10 mouse cellular contexts compared by ENCODE assay signal in genomic region chr11:69373223-69373965, GRCm38 (mm10). TPM values are rescaled to one million over a fixed set of nuclear protein-coding genes. Genes with fewer than 3 reads are reported as not detected.
A peak's percentile ranks its signal among the peaks of the same experiment; 100 is the strongest.
DNase-seq lines count a peak whose midpoint lies in the region; ATAC-seq and TF ChIP-seq lines count a peak whose summit lies in the region.
"Had no signal": no experiment of that assay in that cellular context is flagged by ENCODE, and none has a peak within 500 bp of the region (broad histone marks: within the 10 kb centered on the region; RNA-seq: fewer than 3 reads in every experiment).

No protein-coding gene starts in this region.

- intact Hi-C loops in gastrocnemius, postnatal 36 days (cut with DNase I): no loop called here

- WGBS in heart, embryonic 12.5 days: 82% methylated on average over 16 of the region's 16 CpGs
- WGBS in forebrain, embryonic 13.5 days: 93% methylated on average over 16 of the region's 16 CpGs

- TF ChIP-seq CTCF in MEL (IDR thresholded peaks at IDR 0.05 in 2 of 3, conservative IDR thresholded peaks at IDR 0.05 in 1 of 3; ENCODE audit: control insufficient read depth in 1 of 3, insufficient read depth in 1 of 3, low read depth in 2 of 3, low read length in 3 of 3, poor library complexity in 1 of 3, severe bottlenecking in 1 of 3): no peak

- H3K4me2 ChIP-seq in heart, embryonic 12.5 days: no peak overlapping the region; the same call in 1 of the 2 replicates
- H3K4me2 ChIP-seq in forebrain, embryonic 13.5 days: no peak overlapping the region

- peak; percentile 30 to 36; a peak in 1 of 4 replicates for TF ChIP-seq EP300 in MEL (IDR thresholded peaks at IDR 0.05; ENCODE audit: low read depth in 1 of 2, low read length in 2 of 2)

- H3K27ac ChIP-seq in heart, embryonic 12.5 days (ENCODE audit: poor library complexity, severe bottlenecking): no peak overlapping the region
- H3K27ac ChIP-seq in MEL (ENCODE audit: control insufficient read depth, low read depth, low read length): peak overlapping the region; percentile 84
- peak overlapping the region; percentile 85; the same call in 1 of the 2 replicates for H3K27ac ChIP-seq in forebrain, embryonic 13.5 days

- no peaks in the 10 kb centered on the region for H3K27me3 ChIP-seq in heart, embryonic 12.5 days (replicated peaks)
- H3K27me3 ChIP-seq in MEL (ENCODE audit: control insufficient read depth in 1 of 2, insufficient read depth in 2 of 2, low read length in 2 of 2): no peaks in the 10 kb centered on the region
- no peaks in the 10 kb centered on the region for H3K27me3 ChIP-seq in forebrain, embryonic 13.5 days

- peak; percentile 85 to 95 for TF ChIP-seq POLR2A in MEL (IDR thresholded peaks at IDR 0.05; ENCODE audit: control insufficient read depth in 1 of 2, insufficient read depth in 1 of 2, low read depth in 1 of 2, low read length in 2 of 2, poor library complexity in 1 of 2)

- H3K9me3 ChIP-seq in heart, embryonic 12.5 days (replicated peaks): no peaks in the 10 kb centered on the region
- H3K9me3 ChIP-seq in MEL (replicated peaks; ENCODE audit: insufficient read depth, low read length): no peaks in the 10 kb centered on the region
- no peaks in the 10 kb centered on the region for H3K9me3 ChIP-seq in forebrain, embryonic 13.5 days (replicated peaks)
- H3K9me3 ChIP-seq: midbrain, embryonic 10.5 days had no signal

- H3K9ac ChIP-seq in heart, embryonic 12.5 days: no peak overlapping the region
- peak overlapping the region; percentile 81 for H3K9ac ChIP-seq in MEL (ENCODE audit: control insufficient read depth, low read depth, low read length, poor library complexity, severe bottlenecking)
- H3K9ac ChIP-seq in forebrain, embryonic 13.5 days: no peak overlapping the region

- peak; percentile 51; the same call in 1 of the 2 replicates for ATAC-seq in heart, embryonic 12.5 days (ENCODE audit: insufficient number of reproducible peaks, low FRiP score)
- ATAC-seq in forebrain, embryonic 13.5 days: no peak
- peak; percentile 61 for ATAC-seq in megakaryocyte progenitor cell, adult 5-6 weeks (replicated peaks; ENCODE audit: poor library complexity)

- H3K79me2 ChIP-seq in MEL (ENCODE audit: control insufficient read depth, insufficient read depth, low read length, poor library complexity): peaks cover 8% of the 10 kb centered on the region

- TF ChIP-seq RAD21 in MEL (IDR thresholded peaks at IDR 0.05; ENCODE audit: low read depth, low read length): no peak

- no peak overlapping the region for H3K4me3 ChIP-seq in heart, embryonic 12.5 days
- peak overlapping the region; percentile 84 to 95 for H3K4me3 ChIP-seq in MEL (ENCODE audit: control insufficient read depth in 1 of 2, insufficient read depth in 1 of 2, low read depth in 2 of 2, low read length in 2 of 2)
- no peak overlapping the region for H3K4me3 ChIP-seq in forebrain, embryonic 13.5 days

- no peak for DNase-seq in heart, adult 18-20 months
- peak; percentile 96 for DNase-seq in MEL (ENCODE audit: low read depth, low spot score)
- DNase-seq in gastrocnemius, postnatal 36 days: no peak
- DNase-seq in cerebellum, postnatal 4 days (ENCODE audit: low spot score in 2 of 2): no peak
- DNase-seq in thymus, postnatal 36 days: no peak
- DNase-seq: embryo, embryonic 11 days had no signal

- peaks cover 31% of the 10 kb centered on the region for H3K4me1 ChIP-seq in heart, embryonic 12.5 days (replicated peaks)
- H3K4me1 ChIP-seq in MEL (ENCODE audit: control insufficient read depth in 1 of 2, insufficient read depth in 2 of 2, low read length in 2 of 2): peaks cover 13 to 30% of the 10 kb centered on the region in 2 experiments
- H3K4me1 ChIP-seq in forebrain, embryonic 13.5 days: peaks cover 39% of the 10 kb centered on the region

- H3K36me3 ChIP-seq in heart, embryonic 12.5 days: peaks cover 8% of the 10 kb centered on the region
- H3K36me3 ChIP-seq in MEL (ENCODE audit: control insufficient read depth in 1 of 2, insufficient read depth in 2 of 2, low read length in 2 of 2): peaks cover 0 to 26% of the 10 kb centered on the region in 2 experiments; a peak in 2 of 4 replicates
- 0 out of 2 replicates have a peak, but pooled peaks cover 5% of the 10 kb centered on the region for H3K36me3 ChIP-seq in forebrain, embryonic 13.5 days (ENCODE audit: poor library complexity, severe bottlenecking)

TF ChIP-seq in MEL, 35 proteins besides CTCF, POLR2A, EP300 and RAD21 (continues in another document):
- TF ChIP-seq POLR2AphosphoS5 (IDR thresholded peaks at IDR 0.05; ENCODE audit: borderline replicate concordance, low read depth, low read length) (no peak; the same call in 1 of the 2 replicates), USF2 (IDR thresholded peaks at IDR 0.05; ENCODE audit: borderline replicate concordance in 1 of 2, insufficient read depth in 1 of 2, low read depth in 1 of 2, low read length in 2 of 2) (no peak), MAX (IDR thresholded peaks at IDR 0.05; ENCODE audit: low read length) (0 out of 2 replicates have a peak, but pooled peaks have one; percentile 39), E2F4 (IDR thresholded peaks at IDR 0.05; ENCODE audit: borderline replicate concordance, low read depth, low read length) (no peak), MYB (IDR thresholded peaks at IDR 0.05; ENCODE audit: low read depth, low read length) (no peak), ELF1 (IDR thresholded peaks at IDR 0.05; ENCODE audit: low read depth, low read length) (peak; percentile 74), JUND (IDR thresholded peaks at IDR 0.05; ENCODE audit: low read depth, low read length) (0 out of 2 replicates have a peak, but pooled peaks have one; percentile 1), UBTF (IDR thresholded peaks at IDR 0.05; ENCODE audit: borderline replicate concordance, insufficient read depth, low read depth, low read length) (no peak), CHD1 (IDR thresholded peaks at IDR 0.05; ENCODE audit: low read depth, low read length) (0 out of 2 replicates have a peak, but pooled peaks have one; percentile 17), HCFC1 (IDR thresholded peaks at IDR 0.05; ENCODE audit: low read depth, low read length) (peak; percentile 91), NELFE (IDR thresholded peaks at IDR 0.05; ENCODE audit: low read depth, low read length) (peak; percentile 90)

RNA-seq across cellular contexts. Expression of gene Chd3, which starts 4.2 kb away (rescaled TPM):
- 19.2 and 23.5 TPM in 2 replicates for polyA plus RNA-seq in heart, embryonic 12.5 days (2016; fragmentation: Nextera tagmentation; extraction: Ambion mirVana)
- 10 to 100 TPM; 16.2 to 26.3 TPM for total RNA-seq in heart, adult 18-20 months (2021)
- 37.3 and 65.8 TPM in 2 replicates for total RNA-seq in MEL (2012; rRNA removed)
- 10 to 100 TPM in 1 of 2 experiments, not detected in 1; 84.9 TPM for polyA plus RNA-seq in MEL (2012; ENCODE audit: insufficient read depth in 1 of 2, insufficient read length in 2 of 2, low read depth in 1 of 2, low replicate concordance in 2 of 2, missing spikeins in 1 of 2)
- polyA plus RNA-seq in forebrain, embryonic 13.5 days (2015; fragmentation: Nextera tagmentation; extraction: Ambion mirVana): 104 and 106 TPM in 2 replicates
- total RNA-seq in megakaryocyte progenitor cell, adult 5-6 weeks (2015): 17.0 and 22.4 TPM in 2 replicates
- 19.9 and 38.2 TPM in 2 replicates for total RNA-seq in megakaryocyte progenitor cell, adult 5-6 weeks (2017)
- total RNA-seq in gastrocnemius, postnatal 36 days (2021): 10 to 100 TPM in 1 of 2 experiments, 1 to 10 TPM in 1; 7.6 to 11.2 TPM

RNA-seq across cellular contexts. Expression of gene Naa38, which starts 21.9 kb away (rescaled TPM):
- polyA plus RNA-seq in heart, embryonic 12.5 days (2016; fragmentation: Nextera tagmentation; extraction: Ambion mirVana): 147 and 150 TPM in 2 replicates
- 100 to 1,000 TPM; 112 to 118 TPM for total RNA-seq in heart, adult 18-20 months (2021)
- 190 and 191 TPM in 2 replicates for total RNA-seq in MEL (2012; rRNA removed)
- 100 to 1,000 TPM in 1 of 2 experiments, not detected in 1; 173 TPM for polyA plus RNA-seq in MEL (2012; ENCODE audit: insufficient read depth in 1 of 2, insufficient read length in 2 of 2, low read depth in 1 of 2, low replicate concordance in 2 of 2, missing spikeins in 1 of 2)
- 100.0 and 108 TPM in 2 replicates for polyA plus RNA-seq in forebrain, embryonic 13.5 days (2015; fragmentation: Nextera tagmentation; extraction: Ambion mirVana)
- total RNA-seq in megakaryocyte progenitor cell, adult 5-6 weeks (2015): 114 and 125 TPM in 2 replicates
- total RNA-seq in megakaryocyte progenitor cell, adult 5-6 weeks (2017): 146 and 205 TPM in 2 replicates
- total RNA-seq in gastrocnemius, postnatal 36 days (2021): 10 to 100 TPM; 58.8 to 67.0 TPM

RNA-seq across cellular contexts. Expression of gene Cyb5d1, which starts 22.0 kb away (rescaled TPM):
- polyA plus RNA-seq in heart, embryonic 12.5 days (2016; fragmentation: Nextera tagmentation; extraction: Ambion mirVana): 24.8 and 27.1 TPM in 2 replicates
- 10 to 100 TPM; 30.2 to 32.2 TPM for total RNA-seq in heart, adult 18-20 months (2021)
- 26.8 and 39.6 TPM in 2 replicates for total RNA-seq in MEL (2012; rRNA removed)
- polyA plus RNA-seq in MEL (2012; ENCODE audit: insufficient read depth in 1 of 2, insufficient read length in 2 of 2, low read depth in 1 of 2, low replicate concordance in 2 of 2, missing spikeins in 1 of 2): 10 to 100 TPM in 1 of 2 experiments, not detected in 1; 21.3 TPM
- polyA plus RNA-seq in forebrain, embryonic 13.5 days (2015; fragmentation: Nextera tagmentation; extraction: Ambion mirVana): 45.9 and 48.6 TPM in 2 replicates
- 15.4 and 16.6 TPM in 2 replicates for total RNA-seq in megakaryocyte progenitor cell, adult 5-6 weeks (2015)
- 34.2 and 50.3 TPM in 2 replicates for total RNA-seq in megakaryocyte progenitor cell, adult 5-6 weeks (2017)
- total RNA-seq in gastrocnemius, postnatal 36 days (2021): 10 to 100 TPM; 24.6 to 26.2 TPM

RNA-seq across cellular contexts. Expression of gene Tmem88, which starts 24.6 kb away (rescaled TPM):
- polyA plus RNA-seq in heart, embryonic 12.5 days (2016; fragmentation: Nextera tagmentation; extraction: Ambion mirVana): 34.4 and 35.7 TPM in 2 replicates
- 10 to 100 TPM; 10.3 to 14.3 TPM for total RNA-seq in heart, adult 18-20 months (2021)
- 0.39 TPM in 2 replicates for total RNA-seq in MEL (2012; rRNA removed)
- under 1 TPM in 1 of 2 experiments, not detected in 1; 0.45 TPM for polyA plus RNA-seq in MEL (2012; ENCODE audit: insufficient read depth in 1 of 2, insufficient read length in 2 of 2, low read depth in 1 of 2, low replicate concordance in 2 of 2, missing spikeins in 1 of 2)
- 6.3 and 6.6 TPM in 2 replicates for polyA plus RNA-seq in forebrain, embryonic 13.5 days (2015; fragmentation: Nextera tagmentation; extraction: Ambion mirVana)
- 0.07 and 0.42 TPM in 2 replicates for total RNA-seq in megakaryocyte progenitor cell, adult 5-6 weeks (2015)
- 0.12 TPM in 1 of 2 replicates, not detected in the other for total RNA-seq in megakaryocyte progenitor cell, adult 5-6 weeks (2017)
- total RNA-seq in gastrocnemius, postnatal 36 days (2021): 1 to 10 TPM; 6.3 to 7.9 TPM

RNA-seq across cellular contexts. Expression of gene Rnf227, which starts 33.1 kb away (rescaled TPM):
- 6.7 and 8.5 TPM in 2 replicates for polyA plus RNA-seq in heart, embryonic 12.5 days (2016; fragmentation: Nextera tagmentation; extraction: Ambion mirVana)
- under 1 TPM; 0.41 to 0.57 TPM for total RNA-seq in heart, adult 18-20 months (2021)
- 6.4 and 11.5 TPM in 2 replicates for total RNA-seq in MEL (2012; rRNA removed)
- polyA plus RNA-seq in MEL (2012; ENCODE audit: insufficient read depth in 1 of 2, insufficient read length in 2 of 2, low read depth in 1 of 2, low replicate concordance in 2 of 2, missing spikeins in 1 of 2): 10 to 100 TPM in 1 of 2 experiments, not detected in 1; 12.4 TPM
- 72.6 and 78.8 TPM in 2 replicates for polyA plus RNA-seq in forebrain, embryonic 13.5 days (2015; fragmentation: Nextera tagmentation; extraction: Ambion mirVana)
- total RNA-seq in megakaryocyte progenitor cell, adult 5-6 weeks (2015): 4.3 and 6.2 TPM in 2 replicates
- total RNA-seq in megakaryocyte progenitor cell, adult 5-6 weeks (2017): 5.1 and 7.1 TPM in 2 replicates
- under 1 TPM; 0.12 to 0.26 TPM for total RNA-seq in gastrocnemius, postnatal 36 days (2021)

Comparison
In these comparisons a context has a peak if more than half of its experiments do, and no peak if none do; other contexts are left out.
1. H3K4me3 ChIP-seq: peak in MEL (2 of 2); none in heart, embryonic 12.5 days (single experiment) and forebrain, embryonic 13.5 days (single experiment).